Mouse (Mus musculus) lung, postnatal 0 days (tissue): ENCODE measurements around the gene Gm11444. TPM values are rescaled to one million over a fixed set of nuclear protein-coding genes. Genes with fewer than 3 reads are reported as not detected.

Source experiments
- ATAC-seq: fragments of 200-750 bp; cut with Nextera tagmentation; 2 replicates; pipeline ENCODE4 v1.8.0; 2017; ENCODE audit warnings: moderate library complexity
- DNase-seq: peaks from one replicate; pipeline ENCODE4 v3.0.0-alpha.2; 2016; ENCODE audit warnings: low spot score
- H3K27ac ChIP-seq: fragments of 300-500 bp; sonication (generic); 2 replicates; pipeline ENCODE4 v1.5.1; 2014; ENCODE audit warnings: antibody characterized with exemption, mild to moderate bottlenecking, low read length, mixed read lengths
- H3K27me3 ChIP-seq: fragments of 300-500 bp; sonication (generic); replicated peaks from 2 replicates; pipeline ENCODE4 v1.6.1; 2014; ENCODE audit warnings: low read length, mixed read lengths; ENCODE audit not compliant: insufficient read depth
- H3K36me3 ChIP-seq: fragments of 300-500 bp; sonication (generic); 2 replicates; pipeline ENCODE4 v1.6.1; 2014; ENCODE audit warnings: low read length, mixed read lengths; ENCODE audit not compliant: insufficient read depth
- H3K4me1 ChIP-seq: fragments of 300-500 bp; sonication (generic); 2 replicates; pipeline ENCODE4 v1.6.1; 2014; ENCODE audit warnings: antibody characterized with exemption, low read depth, low read length, mixed read lengths; ENCODE audit not compliant: insufficient read depth
- H3K4me2 ChIP-seq: fragments of 300-500 bp; sonication (generic); replicated peaks from 2 replicates; pipeline ENCODE4 v1.6.1; 2014; ENCODE audit warnings: low read depth, mild to moderate bottlenecking, low read length, moderate library complexity, mixed read lengths
- H3K4me3 ChIP-seq: fragments of 300-500 bp; sonication (generic); 2 replicates; pipeline ENCODE4 v1.5.1; 2014; ENCODE audit warnings: low read depth, low read length
- H3K9ac ChIP-seq: fragments of 300-500 bp; sonication (generic); replicated peaks from 2 replicates; pipeline ENCODE4 v1.6.1; 2014; ENCODE audit warnings: low read depth, mild to moderate bottlenecking
- H3K9me3 ChIP-seq: fragments of 300-500 bp; sonication (generic); 2 replicates; pipeline ENCODE4 v1.6.1; 2016; ENCODE audit warnings: low read length, mixed read lengths
- CTCF ChIP-seq: IDR thresholded peaks from 2 replicates; pipeline ENCODE4 v1.5.1; 2016; ENCODE audit warnings: antibody characterized with exemption, mild to moderate bottlenecking
- EP300 ChIP-seq: IDR thresholded peaks from 2 replicates; pipeline ENCODE4 v1.6.1; 2016; ENCODE audit warnings: antibody characterized with exemption, mild to moderate bottlenecking, control low read depth
- WGBS: fragments of 180-500 bp; shearing (Covaris S2); extraction: QIAGEN DNeasy Blood & Tissue Kit; methylation state at CpG from one replicate; pipeline ENCODE4 v1.1.7; 2014; 5-methylcytosine and 5-hydroxymethylcytosine counted together
- polyA plus RNA-seq: library from polyadenylated mRNA; unstranded; fragments of >200 nt; fragmentation: Nextera tagmentation; extraction: Ambion mirVana; gene quantifications from 2 replicates; pipeline ENCODE4 v1.2.1, GENCODE M21; 2015

The Gm11444 gene
- polyA plus RNA-seq, 1 experiment from 2014 or later = not detected

- TF ChIP-seq EP300 = no peak
- no peak for TF ChIP-seq CTCF
- DNase-seq (no peak), ATAC-seq (no peak)
- Histone ChIP-seq H3K4me2 (no peak overlapping the region), H3K4me1 (peaks cover 15% of the 10 kb centered on the region), H3K36me3 (no peaks in the 10 kb centered on the region), H3K4me3 (no peak overlapping the region), H3K9me3 (no peaks in the 10 kb centered on the region), H3K9ac (no peak overlapping the region), H3K27ac (0 out of 2 replicates have a peak overlapping the region, but pooled peaks have one; percentile 47), H3K27me3 (peaks cover 3% of the 10 kb centered on the region; the same call in 1 of the 2 replicates)
- 44% methylated on average over 7 of the region's 7 CpGs for WGBS
Measured at GRCm38 (mm10) chr11:85825823-85826222, 24.3 kb downstream of the Gm11444 start.

- Histone ChIP-seq H3K27me3 (no peaks in the 10 kb centered on the region; the same call in 1 of the 2 replicates), H3K36me3 (no peaks in the 10 kb centered on the region)
- 77% methylated on average over 9 of the region's 10 CpGs for WGBS
Measured at GRCm38 (mm10) chr11:85825031-85825430, 25.1 kb downstream of the Gm11444 start.

GRCm38 (mm10) chr11:85823794-85824193, 26.3 kb downstream of the Gm11444 start:
- TF ChIP-seq EP300 (no peak), CTCF (no peak)
- ATAC-seq (no peak), DNase-seq (no peak)
- no peaks in the 10 kb centered on the region; the same call in 1 of the 2 replicates for H3K27me3 ChIP-seq
- H3K4me1 ChIP-seq = peaks cover 3% of the 10 kb centered on the region; the same call in 1 of the 2 replicates
- H3K36me3 ChIP-seq = no peaks in the 10 kb centered on the region
- WGBS = 88% methylated on average over 4 of the region's 4 CpGs
- no peak overlapping the region for H3K9ac ChIP-seq
- H3K4me2 ChIP-seq = no peak overlapping the region
- H3K4me3 ChIP-seq = no peak overlapping the region
- no peaks in the 10 kb centered on the region for H3K9me3 ChIP-seq
- H3K27ac ChIP-seq = no peak overlapping the region

More at GRCm38 (mm10) chr11:85825031-85825430, 25.1 kb downstream of the Gm11444 start:
- H3K4me2 ChIP-seq = no peak overlapping the region
- no peak for DNase-seq
- no peak overlapping the region for H3K27ac ChIP-seq
- ATAC-seq = no peak
- peaks cover 7% of the 10 kb centered on the region for H3K4me1 ChIP-seq
- H3K9ac ChIP-seq = no peak overlapping the region
- no peaks in the 10 kb centered on the region for H3K9me3 ChIP-seq
- H3K4me3 ChIP-seq = no peak overlapping the region
- no peak for TF ChIP-seq CTCF
- no peak for TF ChIP-seq EP300

GRCm38 (mm10) chr11:85823181-85823580, 27.0 kb downstream of the Gm11444 start:
- no peaks in the 10 kb centered on the region for H3K27me3 ChIP-seq
- no peak overlapping the region for H3K27ac ChIP-seq
- peaks cover 3% of the 10 kb centered on the region; the same call in 1 of the 2 replicates for H3K4me1 ChIP-seq
- no peaks in the 10 kb centered on the region for H3K36me3 ChIP-seq
- TF ChIP-seq EP300 = no peak
- peak; percentile 98 for TF ChIP-seq CTCF
- H3K4me3 ChIP-seq = no peak overlapping the region
- 10% methylated on average over 6 of the region's 6 CpGs for WGBS
- no peak overlapping the region for H3K9ac ChIP-seq
- peak; percentile 71 for ATAC-seq
- no peaks in the 10 kb centered on the region for H3K9me3 ChIP-seq
- peak; percentile 88 for DNase-seq
- no peak overlapping the region for H3K4me2 ChIP-seq

GRCm38 (mm10) chr11:85821659-85822058, 28.5 kb downstream of the Gm11444 start:
- H3K4me3 ChIP-seq = no peak overlapping the region
- no peaks in the 10 kb centered on the region for H3K9me3 ChIP-seq
- no peaks in the 10 kb centered on the region for H3K27me3 ChIP-seq
- H3K4me1 ChIP-seq = peaks cover 3% of the 10 kb centered on the region; the same call in 1 of the 2 replicates
- no peak overlapping the region for H3K4me2 ChIP-seq
- H3K27ac ChIP-seq = no peak overlapping the region
- no peak overlapping the region for H3K9ac ChIP-seq
- no peaks in the 10 kb centered on the region for H3K36me3 ChIP-seq
- 74% methylated on average over 9 of the region's 9 CpGs for WGBS
- TF ChIP-seq EP300 (no peak), CTCF (no peak)
- DNase-seq = no peak
- no peak for ATAC-seq

GRCm38 (mm10) chr11:85820959-85821358, 29.2 kb downstream of the Gm11444 start:
- no peak overlapping the region for H3K9ac ChIP-seq
- TF ChIP-seq CTCF (peak; percentile 15; the same call in 1 of the 2 replicates), EP300 (no peak)

More at GRCm38 (mm10) chr11:85820959-85821358, 29.2 kb downstream of the Gm11444 start:
- Histone ChIP-seq H3K4me3 (no peak overlapping the region), H3K27me3 (no peaks in the 10 kb centered on the region), H3K4me2 (no peak overlapping the region), H3K36me3 (no peaks in the 10 kb centered on the region), H3K27ac (no peak overlapping the region), H3K9me3 (no peaks in the 10 kb centered on the region), H3K4me1 (no peaks in the 10 kb centered on the region)
- WGBS = 85% methylated on average over 3 of the region's 3 CpGs
- DNase-seq = no peak
- ATAC-seq = peak; percentile 11; the same call in 1 of the 2 replicates
